Mouse (Mus musculus) ES-Bruce4 (cell line): Measurements from ENCODE around the gene B4galnt1. TPM values are rescaled to one million over a fixed set of nuclear protein-coding genes. Genes with fewer than 3 reads are reported as not detected.

Experiments
- H3K27ac ChIP-seq: 2 replicates; pipeline ENCODE4 v1.5.1; 2012; ENCODE audit warnings: low read length, inconsistent platforms; ENCODE audit not compliant: insufficient read depth
- H3K27me3 ChIP-seq: 2 replicates; pipeline ENCODE4 v1.6.1; 2012; ENCODE audit warnings: mild to moderate bottlenecking, low read length, inconsistent platforms; ENCODE audit not compliant: control insufficient read depth, poor library complexity, insufficient read depth, severe bottlenecking
- H3K36me3 ChIP-seq: 2 replicates; pipeline ENCODE4 v1.6.1; 2012; ENCODE audit warnings: inconsistent platforms, mild to moderate bottlenecking, low read length, moderate library complexity; ENCODE audit not compliant: control insufficient read depth, poor library complexity, insufficient read depth, severe bottlenecking
- H3K4me1 ChIP-seq: one replicate; pipeline ENCODE4 v1.8.1; 2011; ENCODE audit warnings: low read length; ENCODE audit not compliant: control insufficient read depth, insufficient read depth
- H3K4me3 ChIP-seq: 2 replicates; pipeline ENCODE4 v1.5.1; 2011; ENCODE audit warnings: low read depth, mild to moderate bottlenecking, low read length
- H3K9ac ChIP-seq: 2 replicates; pipeline ENCODE4 v1.6.1; 2012; ENCODE audit warnings: low read depth, mild to moderate bottlenecking, inconsistent platforms; ENCODE audit not compliant: poor library complexity, severe bottlenecking
- H3K9me3 ChIP-seq: replicated peaks from 2 replicates; pipeline ENCODE4 v1.6.1; 2012; ENCODE audit warnings: mild to moderate bottlenecking, low read length, inconsistent platforms; ENCODE audit not compliant: control insufficient read depth, poor library complexity, insufficient read depth, severe bottlenecking
- CTCF ChIP-seq: IDR thresholded peaks from one replicate; pipeline ENCODE4 v1.8.1; 2011; ENCODE audit warnings: low read depth, low read length
- EP300 ChIP-seq: IDR thresholded peaks from 2 replicates; pipeline ENCODE4 v1.6.1; 2011; ENCODE audit warnings: low read depth, low read length; ENCODE audit not compliant: insufficient read depth
- POLR2A ChIP-seq: IDR thresholded peaks from one replicate; pipeline ENCODE4 v1.8.1; 2011; ENCODE audit warnings: low read length; ENCODE audit not compliant: insufficient read depth
- polyA plus RNA-seq: library from polyadenylated mRNA; stranded (reverse); fragments of >200 nt; gene quantifications from 2 replicates; pipeline ENCODE4 v1.2.4, GENCODE M21; 2011; ENCODE audit warnings: low read depth; ENCODE audit not compliant: missing spikeins, insufficient read depth, insufficient read length

Gene B4galnt1
- polyA plus RNA-seq, 1 experiment = 7.7 TPM

GRCm38 (mm10) chr10:127209928-127210570 lies 45.0 kb downstream of the B4galnt1 start:
- peaks cover 16% of the 10 kb centered on the region for H3K36me3 ChIP-seq
- TF ChIP-seq POLR2A (no peak), EP300 (no peak), CTCF (no peak)
- peak overlapping the region; percentile 82 for H3K9ac ChIP-seq
- no peak overlapping the region for H3K27ac ChIP-seq
- H3K4me1 ChIP-seq = peaks cover 6% of the 10 kb centered on the region
- no peaks in the 10 kb centered on the region for H3K27me3 ChIP-seq
- H3K9me3 ChIP-seq = no peaks in the 10 kb centered on the region
- H3K4me3 ChIP-seq = peak overlapping the region; percentile 82

DNA sequence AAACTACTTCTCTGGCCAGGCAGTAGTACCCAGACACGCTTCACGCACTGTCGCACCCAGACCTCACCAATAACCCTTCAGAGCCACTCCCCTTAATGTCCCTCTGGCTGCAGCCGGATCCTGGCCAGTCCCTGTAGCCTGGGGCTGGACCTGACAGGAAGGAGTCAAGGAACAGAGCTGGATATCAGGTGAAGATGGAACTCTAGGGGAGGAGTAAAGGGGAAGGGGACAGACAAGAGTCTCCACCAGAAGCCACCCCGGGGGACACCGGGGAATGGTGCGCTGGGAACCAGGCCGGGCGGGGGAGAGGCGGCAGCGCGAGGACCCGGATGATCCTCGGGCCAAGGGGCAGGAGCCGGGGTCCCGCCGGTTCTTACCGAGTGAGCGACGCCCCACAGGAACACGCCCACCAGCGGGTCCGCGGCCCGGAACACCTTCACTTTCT lies 46.0 kb downstream of the B4galnt1 start:
- H3K36me3 ChIP-seq = peaks cover 8% of the 10 kb centered on the region; the same call in 1 of the 2 replicates
- H3K9me3 ChIP-seq = no peaks in the 10 kb centered on the region
- H3K4me3 ChIP-seq = peak overlapping the region; percentile 82
- H3K4me1 ChIP-seq = peaks cover 6% of the 10 kb centered on the region
- no peaks in the 10 kb centered on the region for H3K27me3 ChIP-seq
- no peak overlapping the region for H3K27ac ChIP-seq
- peak overlapping the region; percentile 82 for H3K9ac ChIP-seq
- no peak for TF ChIP-seq CTCF
- TF ChIP-seq POLR2A = no peak
- no peak for TF ChIP-seq EP300

- Histone ChIP-seq H3K27me3 (no peaks in the 10 kb centered on the region), H3K36me3 (peaks cover 8% of the 10 kb centered on the region; the same call in 1 of the 2 replicates), H3K9ac (peak within 1 kb of the TSS; percentile 82), H3K9me3 (no peaks in the 10 kb centered on the region), H3K4me1 (peaks cover 6% of the 10 kb centered on the region), H3K4me3 (peak within 1 kb of the TSS; percentile 85), H3K27ac (peak within 1 kb of the TSS; percentile 79)
- TF ChIP-seq CTCF (no peak), EP300 (no peak), POLR2A (peak; percentile 90)
Measured at GRCm38 (mm10) chr10:127211414-127211854, 46.4 kb downstream of the B4galnt1 start, which contains the start of gene Pip4k2c. TSS of gene Pip4k2c (minus strand) at chr10:127211585.

DNA sequence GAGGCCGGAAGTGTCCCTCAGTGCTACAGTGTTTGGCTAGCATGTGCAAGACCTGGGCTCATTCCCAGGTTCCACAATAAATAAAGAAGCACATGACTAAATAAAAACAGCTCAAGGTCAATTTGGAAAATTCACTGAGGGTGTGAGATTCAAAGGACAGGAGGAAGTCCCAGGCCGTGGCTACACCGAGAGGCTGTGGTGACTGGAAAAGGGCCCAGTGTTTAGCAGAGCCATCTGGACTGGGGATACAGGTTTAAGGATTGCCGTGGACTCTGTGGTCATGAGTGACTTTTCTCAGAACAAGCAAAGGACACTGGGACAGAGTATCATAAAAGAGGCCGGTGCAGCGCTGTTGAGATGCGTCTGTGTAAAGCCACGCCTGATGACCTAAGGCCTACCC lies 48.2 kb downstream of the B4galnt1 start:
- no peaks in the 10 kb centered on the region for H3K9me3 ChIP-seq
- H3K4me1 ChIP-seq = peaks cover 6% of the 10 kb centered on the region

GRCm38 (mm10) chr10:127213704-127214421 lies 48.8 kb downstream of the B4galnt1 start:
- TF ChIP-seq CTCF = no peak
- TF ChIP-seq POLR2A = no peak
- no peak for TF ChIP-seq EP300
- no peaks in the 10 kb centered on the region for H3K27me3 ChIP-seq
- no peak overlapping the region for H3K4me3 ChIP-seq
- no peaks in the 10 kb centered on the region for H3K9me3 ChIP-seq
- H3K4me1 ChIP-seq = peaks cover 6% of the 10 kb centered on the region
- no peaks in the 10 kb centered on the region for H3K36me3 ChIP-seq
- H3K27ac ChIP-seq = peak overlapping the region; percentile 22; the same call in 1 of the 2 replicates
- no peak overlapping the region for H3K9ac ChIP-seq

More for the DNA sequence above, 48.2 kb downstream of the B4galnt1 start:
- no peak overlapping the region for H3K4me3 ChIP-seq
- H3K27ac ChIP-seq = peak overlapping the region; percentile 22; the same call in 1 of the 2 replicates
- no peaks in the 10 kb centered on the region for H3K27me3 ChIP-seq
- TF ChIP-seq EP300 (no peak), POLR2A (no peak), CTCF (no peak)
- H3K9ac ChIP-seq = no peak overlapping the region
- peaks cover 2% of the 10 kb centered on the region; the same call in 1 of the 2 replicates for H3K36me3 ChIP-seq

DNA sequence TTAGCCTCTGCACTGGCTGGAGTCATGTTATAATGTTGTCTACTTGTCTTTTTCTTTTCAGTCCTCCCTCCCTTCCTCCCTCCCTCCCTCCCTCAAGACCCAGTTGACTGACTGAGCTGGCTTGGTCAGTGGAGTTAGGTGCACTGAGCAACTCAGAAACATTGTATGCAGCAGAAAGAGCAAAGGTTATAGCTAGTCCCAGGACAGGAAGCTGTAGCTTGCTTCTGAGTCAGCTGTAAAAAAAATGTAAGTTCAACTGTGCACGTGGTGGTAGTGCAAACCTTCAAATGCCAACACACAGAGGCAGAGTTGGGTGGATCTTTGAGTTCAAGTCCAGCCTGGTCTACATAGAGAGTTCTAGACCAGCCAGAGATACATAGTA lies 49.4 kb downstream of the B4galnt1 start:
- peaks cover 6% of the 10 kb centered on the region for H3K4me1 ChIP-seq
- no peaks in the 10 kb centered on the region for H3K36me3 ChIP-seq
- H3K27me3 ChIP-seq = no peaks in the 10 kb centered on the region
- H3K27ac ChIP-seq = no peak overlapping the region
- H3K4me3 ChIP-seq = no peak overlapping the region
- H3K9ac ChIP-seq = no peak overlapping the region
- TF ChIP-seq CTCF = no peak
- no peak for TF ChIP-seq POLR2A
- TF ChIP-seq EP300 = no peak
- no peaks in the 10 kb centered on the region for H3K9me3 ChIP-seq
